Mouse (Mus musculus) small intestine, adult 2 months (tissue): ENCODE measurements around the gene Gm266. TPM values are rescaled to one million over a fixed set of nuclear protein-coding genes. Genes with fewer than 3 reads are reported as not detected.

Experiments used
- H3K27ac ChIP-seq: fragments of 200-500 bp; 2 replicates; pipeline ENCODE4 v1.5.1; 2012; ENCODE audit warnings: low read depth, low read length, control low read depth, inconsistent platforms; ENCODE audit not compliant: insufficient read depth
- H3K27me3 ChIP-seq: fragments of 200-500 bp; 2 replicates; pipeline ENCODE4 v1.6.1; 2012; ENCODE audit warnings: mild to moderate bottlenecking, moderate library complexity, low read length, inconsistent platforms; ENCODE audit not compliant: control insufficient read depth, insufficient read depth
- H3K36me3 ChIP-seq: fragments of 200-500 bp; 2 replicates; pipeline ENCODE4 v1.6.1; 2012; ENCODE audit warnings: mild to moderate bottlenecking, low read length, control low read depth, inconsistent platforms; ENCODE audit not compliant: control insufficient read depth, insufficient read depth
- H3K4me1 ChIP-seq: fragments of 200-500 bp; 2 replicates; pipeline ENCODE4 v1.6.1; 2012; ENCODE audit warnings: low read length, inconsistent platforms, mixed read lengths; ENCODE audit not compliant: control insufficient read depth, insufficient read depth, insufficient read length
- H3K4me3 ChIP-seq: fragments of 200-500 bp; 2 replicates; pipeline ENCODE4 v1.5.1; 2012; ENCODE audit warnings: low read depth, mild to moderate bottlenecking, control low read depth, inconsistent platforms, low read length, moderate library complexity
- CTCF ChIP-seq: fragments of 200-500 bp; IDR thresholded peaks from 2 replicates; pipeline ENCODE4 v1.5.1; 2012; ENCODE audit warnings: low read depth, mild to moderate bottlenecking, control low read depth, inconsistent platforms, low read length, moderate library complexity, mixed read lengths; ENCODE audit not compliant: insufficient replicate concordance, insufficient read length; ENCODE audit errors: extremely low read depth
- POLR2A ChIP-seq: fragments of 200-500 bp; IDR thresholded peaks from 2 replicates; pipeline ENCODE4 v1.6.1; 2012; ENCODE audit warnings: low read depth, mild to moderate bottlenecking, control low read depth, inconsistent platforms, low read length, moderate library complexity
- WGBS: fragments of 180-500 bp; shearing (Covaris S2); methylation state at CpG from one replicate; pipeline ENCODE4 v1.1.7; 2018; 5-methylcytosine and 5-hydroxymethylcytosine counted together
- polyA plus RNA-seq: library from polyadenylated mRNA; depleted of rRNA; stranded (reverse); fragments of >200 nt; gene quantifications from 2 replicates; pipeline ENCODE4 v1.2.3, GENCODE M21; 2012

Gene Gm266
- polyA plus RNA-seq, 1 experiment = 0.53 TPM

- TF ChIP-seq CTCF (no peak), POLR2A (no peak)
- peak overlapping the region; percentile 42; the same call in 1 of the 2 replicates for H3K27ac ChIP-seq
- peaks cover 45% of the 10 kb centered on the region for H3K27me3 ChIP-seq
- H3K36me3 ChIP-seq = 0 out of 2 replicates have a peak, but pooled peaks cover 2% of the 10 kb centered on the region
- H3K4me3 ChIP-seq = no peak overlapping the region
- 19% methylated on average over 14 of the region's 14 CpGs for WGBS
- H3K4me1 ChIP-seq = peaks cover 36% of the 10 kb centered on the region
These were observed 36.5 kb downstream of the Gm266 start for GRCm38 (mm10) chr12:111448931-111449705.

DNA sequence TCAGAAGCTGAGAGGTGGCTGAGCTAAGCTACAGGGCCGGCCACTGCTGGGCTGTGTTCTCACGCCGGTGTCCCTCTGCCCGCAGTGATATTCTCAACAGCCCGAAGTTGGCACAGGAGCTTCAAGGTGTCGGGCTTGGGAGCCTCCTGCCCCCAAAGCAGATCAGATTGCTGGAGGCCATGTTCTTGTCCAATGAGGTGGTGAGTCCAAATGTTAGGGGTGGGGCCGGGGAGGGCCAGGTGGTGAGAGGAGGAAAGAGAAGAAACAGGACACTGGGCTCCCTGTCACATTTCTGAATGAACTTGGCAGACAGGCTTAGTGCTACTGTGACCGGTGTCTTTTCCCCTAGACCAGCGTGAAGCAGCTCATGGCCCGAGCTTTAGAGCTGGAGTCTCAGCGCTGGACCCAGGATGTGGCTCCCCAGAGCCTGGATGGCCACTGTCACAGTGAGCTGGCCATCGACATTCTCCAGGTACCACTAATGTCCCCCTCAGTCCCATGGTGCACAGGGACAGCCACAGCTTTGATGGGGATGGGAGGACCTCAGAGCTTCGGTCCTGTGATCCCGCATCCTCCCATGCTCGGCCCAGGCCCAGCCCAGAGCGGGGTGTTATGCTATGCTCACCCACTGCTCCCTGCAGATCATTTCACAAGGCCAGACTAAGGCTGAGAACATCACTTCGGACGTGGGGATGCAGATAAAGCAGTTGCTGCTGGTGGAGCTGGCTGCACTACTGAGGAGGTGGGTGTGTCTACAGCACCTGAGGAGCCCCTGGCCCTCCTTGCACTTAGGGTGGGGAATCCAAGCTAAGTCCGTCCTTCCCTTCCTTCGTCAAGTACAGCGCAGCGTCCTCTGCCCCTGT lies 37.5 kb downstream of the Gm266 start:
- H3K27ac ChIP-seq = no peak overlapping the region
- TF ChIP-seq CTCF (no peak), POLR2A (no peak)
- 44% methylated on average over 22 of the region's 22 CpGs for WGBS
- peaks cover 32% of the 10 kb centered on the region for H3K4me1 ChIP-seq
- peaks cover 53% of the 10 kb centered on the region for H3K27me3 ChIP-seq
- H3K36me3 ChIP-seq = no peaks in the 10 kb centered on the region
- no peak overlapping the region for H3K4me3 ChIP-seq

DNA sequence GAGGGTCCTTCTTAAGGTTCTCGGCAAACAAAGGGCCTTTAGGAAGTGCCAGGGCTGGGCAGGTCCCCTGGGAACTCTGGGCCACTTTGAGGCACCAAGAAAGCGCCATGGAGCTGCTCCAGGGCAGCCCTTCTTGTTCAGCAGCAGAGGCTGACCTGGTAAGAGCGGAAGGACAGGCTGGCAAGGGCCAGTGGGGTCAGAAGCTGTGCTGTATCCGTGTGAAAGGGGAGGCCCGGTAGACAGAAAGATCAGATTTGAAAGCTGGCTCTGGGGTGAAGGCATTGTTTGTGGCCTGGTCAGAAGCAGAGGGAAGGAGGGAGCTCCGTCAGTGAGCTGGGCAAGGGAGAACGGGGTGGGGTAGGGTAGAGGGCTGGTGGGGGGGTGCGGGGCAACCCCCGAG lies 38.3 kb downstream of the Gm266 start:
- peaks cover 60% of the 10 kb centered on the region for H3K27me3 ChIP-seq
- H3K27ac ChIP-seq = no peak overlapping the region
- WGBS = 58% methylated on average over 9 of the region's 9 CpGs
- peaks cover 36% of the 10 kb centered on the region for H3K4me1 ChIP-seq
- H3K36me3 ChIP-seq = no peaks in the 10 kb centered on the region
- H3K4me3 ChIP-seq = no peak overlapping the region
- TF ChIP-seq POLR2A = no peak
- no peak for TF ChIP-seq CTCF

- no peak for TF ChIP-seq CTCF
- TF ChIP-seq POLR2A = no peak
- H3K36me3 ChIP-seq = no peaks in the 10 kb centered on the region
- WGBS = 58% methylated on average over 5 of the region's 5 CpGs
- H3K4me3 ChIP-seq = no peak overlapping the region
- H3K27me3 ChIP-seq = peaks cover 61% of the 10 kb centered on the region
- H3K4me1 ChIP-seq = peaks cover 40% of the 10 kb centered on the region
- no peak overlapping the region for H3K27ac ChIP-seq
These were observed 38.9 kb downstream of the Gm266 start for GRCm38 (mm10) chr12:111446745-111447144.

DNA sequence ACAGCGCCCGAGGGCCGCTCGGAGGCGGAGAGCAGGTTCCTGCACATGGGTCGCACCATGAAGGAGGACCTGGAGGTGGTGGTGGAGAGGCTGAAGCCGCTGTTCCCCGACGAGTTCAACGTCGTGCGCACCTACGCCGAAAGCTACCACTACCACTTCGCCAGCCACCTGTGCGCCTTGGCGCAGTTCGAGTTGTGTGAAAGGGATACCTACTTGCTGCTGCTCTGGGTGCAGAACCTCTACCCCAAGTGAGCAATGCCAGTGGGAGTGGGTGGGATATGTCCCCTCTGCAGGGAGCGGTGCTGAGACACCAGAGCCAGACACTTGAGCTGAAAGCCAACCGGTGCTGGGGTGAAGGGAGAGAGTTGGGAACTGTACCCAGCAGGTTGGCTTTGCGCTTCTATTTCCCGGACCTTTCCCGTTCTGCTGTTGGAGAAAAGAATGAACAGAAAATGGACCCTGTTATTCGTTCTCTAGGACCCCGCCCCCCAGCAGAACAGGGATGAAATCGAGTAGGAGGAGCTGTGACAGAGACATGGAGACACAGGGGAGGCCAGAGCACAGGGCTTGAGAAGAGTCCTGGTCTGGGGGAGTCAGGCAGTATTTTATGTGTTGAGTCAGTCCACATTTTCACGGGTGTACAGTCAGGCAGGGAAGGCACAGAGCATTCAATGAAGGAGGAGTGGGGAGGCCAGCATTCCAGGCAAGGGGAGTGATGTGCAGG lies 39.6 kb downstream of the Gm266 start:
- no peak overlapping the region for H3K27ac ChIP-seq

DNA sequence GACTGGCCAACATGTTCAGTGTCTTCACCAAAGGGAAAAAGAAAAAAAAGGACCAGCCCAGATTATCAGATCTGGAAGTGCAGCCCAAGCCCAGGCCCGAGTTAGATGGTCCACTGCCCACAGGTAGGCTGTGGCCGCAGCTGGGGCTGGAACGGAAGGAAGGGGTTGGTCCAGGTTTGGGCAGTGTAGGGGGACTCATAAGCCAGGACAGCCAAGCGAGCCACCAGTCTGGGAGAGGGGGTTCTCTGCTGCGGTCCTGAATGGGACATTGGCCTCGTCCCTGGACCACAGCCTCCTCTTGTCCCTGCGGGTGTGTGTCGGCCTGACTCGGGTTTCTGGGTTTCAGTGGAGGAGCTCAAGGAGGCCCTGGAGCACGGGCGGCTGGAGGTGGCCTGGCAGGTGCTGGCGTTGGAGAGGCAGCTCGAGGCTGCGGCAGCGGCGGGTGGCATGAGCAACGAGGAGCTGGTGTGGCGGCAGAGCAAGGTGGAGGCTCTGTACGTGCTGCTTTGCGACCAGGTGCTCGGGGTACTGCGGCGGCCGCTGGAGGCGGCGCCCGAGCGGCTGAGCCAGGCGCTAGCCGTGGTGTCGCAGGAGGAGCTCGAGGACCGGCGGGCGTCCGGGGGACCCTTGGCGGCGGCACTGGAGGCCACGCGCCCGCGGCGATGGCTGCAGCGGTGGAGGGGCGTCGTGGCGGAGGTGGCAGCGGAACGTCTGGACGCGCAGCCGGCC lies 40.3 kb downstream of the Gm266 start:
- Histone ChIP-seq H3K27me3 (peaks cover 54% of the 10 kb centered on the region), H3K27ac (no peak overlapping the region), H3K4me3 (peak overlapping the region; percentile 24), H3K36me3 (no peaks in the 10 kb centered on the region), H3K4me1 (peaks cover 39% of the 10 kb centered on the region)
- no peak for TF ChIP-seq CTCF
- WGBS = 26% methylated on average over 52 of the region's 52 CpGs

More for the DNA sequence above, 39.6 kb downstream of the Gm266 start:
- H3K4me1 ChIP-seq = peaks cover 40% of the 10 kb centered on the region
- TF ChIP-seq POLR2A = no peak
- TF ChIP-seq CTCF = no peak
- peak overlapping the region; percentile 24 for H3K4me3 ChIP-seq
- 28% methylated on average over 27 of the region's 27 CpGs for WGBS
- peaks cover 61% of the 10 kb centered on the region for H3K27me3 ChIP-seq
- no peaks in the 10 kb centered on the region for H3K36me3 ChIP-seq
